Mouse (Mus musculus): ENCODE measurements around the gene Asdurf.

GRCm38 (mm10) chr1:53384085-53384688 lies 31.8 kb upstream of the Asdurf start:
- TF ChIP-seq CTCF (conservative IDR thresholded peaks at IDR 0.05 in 1 of 2, IDR thresholded peaks at IDR 0.05 in 1 of 2; ENCODE audit: low read depth in 2 of 2, low read length in 2 of 2): no peak
- TF ChIP-seq PAX5 (IDR thresholded peaks at IDR 0.05; ENCODE audit: low read length): no peak
